Mouse (Mus musculus) lung, embryonic 14.5 days (tissue): Measurements from ENCODE around the gene Btd. TPM values are rescaled to one million over a fixed set of nuclear protein-coding genes. Genes with fewer than 3 reads are reported as not detected.
A peak's percentile ranks its signal among the peaks of the same experiment; 100 is the strongest.
"Not testable (repeated sequence)": the region's sequence is repeated elsewhere in the genome, so short reads cannot be mapped to it uniquely, and the experiment has no call there.

Experiments
- ATAC-seq: fragments of 200-750 bp; cut with Nextera tagmentation; 2 replicates; pipeline ENCODE4 v1.8.0; 2017; ENCODE audit warnings: mild to moderate bottlenecking, moderate TSS enrichment, moderate library complexity; ENCODE audit not compliant: insufficient read depth
- DNase-seq: peaks from one replicate; pipeline ENCODE4 v3.0.0-alpha.2; 2015
- H3K27ac ChIP-seq: fragments of 300-500 bp; sonication (generic); 2 replicates; pipeline ENCODE4 v1.5.1; 2014; ENCODE audit warnings: low read depth, mild to moderate bottlenecking, moderate library complexity
- H3K27me3 ChIP-seq: fragments of 300-500 bp; sonication (generic); 2 replicates; pipeline ENCODE4 v1.6.1; 2014; ENCODE audit warnings: low read length, control low read depth; ENCODE audit not compliant: insufficient read depth
- H3K36me3 ChIP-seq: fragments of 300-500 bp; sonication (generic); 2 replicates; pipeline ENCODE4 v1.6.1; 2014; ENCODE audit warnings: control low read depth; ENCODE audit not compliant: insufficient read depth
- H3K4me1 ChIP-seq: fragments of 300-500 bp; sonication (generic); 2 replicates; pipeline ENCODE4 v1.6.1; 2014; ENCODE audit warnings: antibody characterized with exemption, control low read depth; ENCODE audit not compliant: insufficient read depth
- H3K4me2 ChIP-seq: fragments of 300-500 bp; sonication (generic); 2 replicates; pipeline ENCODE4 v1.6.1; 2014; ENCODE audit warnings: mild to moderate bottlenecking
- H3K4me3 ChIP-seq: fragments of 300-500 bp; sonication (generic); 2 replicates; pipeline ENCODE4 v1.5.1; 2014; ENCODE audit warnings: low read depth, low read length
- H3K9ac ChIP-seq: fragments of 300-500 bp; sonication (generic); 2 replicates; pipeline ENCODE4 v1.6.1; 2014
- H3K9me3 ChIP-seq: fragments of 300-500 bp; sonication (generic); 2 replicates; pipeline ENCODE4 v1.6.1; 2016; ENCODE audit warnings: low read depth, low read length, control low read depth
- CTCF ChIP-seq: IDR thresholded peaks from 2 replicates; pipeline ENCODE4 v1.5.1; 2016; ENCODE audit warnings: antibody characterized with exemption, low read depth
- WGBS: fragments of 180-500 bp; shearing (Covaris S2); extraction: QIAGEN DNeasy Blood & Tissue Kit; methylation state at CpG from one replicate; pipeline ENCODE4 v1.1.7; 2014; 5-methylcytosine and 5-hydroxymethylcytosine counted together
- polyA plus RNA-seq: library from polyadenylated mRNA; unstranded; fragments of >200 nt; fragmentation: Nextera tagmentation; extraction: Ambion mirVana; gene quantifications from 2 replicates; pipeline ENCODE4 v1.2.1, GENCODE M21; 2014

Btd gene
- 23.1 and 28.9 TPM in 2 replicates for polyA plus RNA-seq

DNA sequence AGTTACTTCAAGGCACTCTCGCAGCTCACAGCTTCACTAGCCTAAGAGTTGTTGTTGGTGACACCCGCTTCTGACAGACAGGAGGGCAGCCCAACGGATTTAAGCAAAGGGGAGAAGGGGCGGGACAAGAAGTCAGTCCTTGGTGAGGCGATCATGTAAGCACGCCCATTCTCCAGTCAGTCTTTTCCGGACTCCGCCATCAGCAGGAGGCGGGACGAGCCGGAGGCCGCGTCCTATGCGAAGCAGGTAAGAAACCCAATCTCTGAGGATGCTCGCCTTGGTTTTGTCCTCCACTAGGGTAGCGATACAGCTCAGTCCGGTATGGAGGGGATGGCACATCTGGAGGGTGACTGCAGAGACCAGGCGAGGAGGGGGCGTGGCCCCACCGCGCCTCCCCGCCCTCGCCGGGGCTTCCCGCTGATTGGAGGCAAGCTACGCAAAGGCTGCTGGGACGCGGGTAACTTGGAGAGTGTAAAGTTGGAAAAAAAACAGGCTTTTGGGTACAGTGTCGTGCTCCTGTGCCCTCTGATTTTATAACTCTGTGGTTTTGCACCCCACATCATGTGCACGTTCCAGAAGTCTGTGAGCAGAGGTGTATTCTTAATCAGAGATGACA is at the start of gene Btd, which contains the start of gene Hacl1:
Gene Btd (plus strand): TSS at position 139 of the 616 bp plus-strand sequence.
Gene Hacl1 (minus strand): TSS at position 397 of the 616 bp plus-strand sequence.
- Histone ChIP-seq H3K4me1 (peaks cover 6% of the 10 kb centered on the region), H3K4me3 (peak within 1 kb of the TSS; percentile 60), H3K27me3 (no peaks in the 10 kb centered on the region), H3K36me3 (no peaks in the 10 kb centered on the region), H3K27ac (peak within 1 kb of the TSS; percentile 75), H3K9ac (peak within 1 kb of the TSS; percentile 63), H3K4me2 (peak within 1 kb of the TSS; percentile 82), H3K9me3 (no peaks in the 10 kb centered on the region)
- ATAC-seq (peak; percentile 99), DNase-seq (peak; percentile 93)
- TF ChIP-seq CTCF: peak; percentile 20; the same call in 1 of the 2 replicates
- 0% methylated on average over 30 of the region's 30 CpGs for WGBS

DNA sequence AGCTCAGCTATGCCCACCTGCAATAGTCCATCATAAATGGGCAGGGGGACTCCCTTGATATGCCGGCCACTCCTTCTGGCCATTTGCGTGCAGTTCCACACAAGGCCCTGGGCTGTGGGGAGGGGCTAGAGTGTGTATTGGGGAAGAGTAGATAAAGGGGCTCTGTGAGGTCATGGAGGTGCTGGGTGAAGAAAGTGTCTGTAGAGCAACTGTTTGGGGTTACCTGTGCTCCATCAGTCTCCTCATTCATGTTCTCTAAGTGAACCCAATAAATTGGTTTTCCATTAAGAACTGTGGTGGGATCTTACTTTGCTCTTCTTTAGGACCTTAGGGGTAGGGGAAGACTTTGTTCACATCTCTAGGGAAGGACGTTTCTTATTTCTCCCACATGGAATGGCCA is 49.6 kb upstream of the Btd start, which contains the start of gene Colq:
Gene Colq (minus strand): TSS at position 101 of the 400 bp plus-strand sequence.
- 78% methylated on average over 3 of the region's 3 CpGs for WGBS
- no peaks in the 10 kb centered on the region for H3K27me3 ChIP-seq
- no peak for ATAC-seq

DNA sequence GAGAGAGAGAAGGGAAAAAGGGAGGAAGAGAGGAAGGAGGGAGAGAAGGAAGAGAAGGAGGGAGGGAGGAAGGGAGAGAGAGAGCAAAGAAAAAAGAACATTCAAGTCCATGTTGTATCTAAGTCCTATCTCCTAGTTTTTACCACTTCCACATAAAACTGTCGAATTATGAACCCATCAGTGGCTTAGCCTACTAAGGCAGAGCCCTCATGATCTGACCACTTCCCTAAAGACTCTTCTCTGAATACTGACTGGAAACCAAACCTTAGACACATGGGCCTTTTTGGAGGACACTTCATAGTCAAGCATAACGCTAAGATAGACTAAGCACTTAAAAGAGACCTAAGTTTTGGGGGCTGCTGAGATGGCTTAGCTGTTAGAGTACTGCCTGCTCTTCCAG is 47.8 kb upstream of the Btd start:
- Histone ChIP-seq H3K27ac (no peak overlapping the region), H3K4me3 (no peak overlapping the region), H3K27me3 (no peaks in the 10 kb centered on the region), H3K9ac (no peak overlapping the region), H3K9me3 (no peaks in the 10 kb centered on the region), H3K4me2 (no peak overlapping the region), H3K4me1 (no peaks in the 10 kb centered on the region), H3K36me3 (no peaks in the 10 kb centered on the region)
- DNase-seq (no peak), ATAC-seq (no peak)
- WGBS: 85% methylated on average over 2 of the region's 2 CpGs
- no peak for TF ChIP-seq CTCF

More for the DNA sequence above, 49.6 kb upstream of the Btd start, which contains the start of gene Colq:
- H3K4me1 ChIP-seq: no peaks in the 10 kb centered on the region
- TF ChIP-seq CTCF: no peak
- H3K9me3 ChIP-seq: no peaks in the 10 kb centered on the region
- no peaks in the 10 kb centered on the region for H3K36me3 ChIP-seq
- no peak for DNase-seq
- no peak within 1 kb of the TSS for H3K4me2 ChIP-seq
- H3K9ac ChIP-seq: no peak within 1 kb of the TSS
- no peak within 1 kb of the TSS for H3K4me3 ChIP-seq
- no peak within 1 kb of the TSS for H3K27ac ChIP-seq

DNA sequence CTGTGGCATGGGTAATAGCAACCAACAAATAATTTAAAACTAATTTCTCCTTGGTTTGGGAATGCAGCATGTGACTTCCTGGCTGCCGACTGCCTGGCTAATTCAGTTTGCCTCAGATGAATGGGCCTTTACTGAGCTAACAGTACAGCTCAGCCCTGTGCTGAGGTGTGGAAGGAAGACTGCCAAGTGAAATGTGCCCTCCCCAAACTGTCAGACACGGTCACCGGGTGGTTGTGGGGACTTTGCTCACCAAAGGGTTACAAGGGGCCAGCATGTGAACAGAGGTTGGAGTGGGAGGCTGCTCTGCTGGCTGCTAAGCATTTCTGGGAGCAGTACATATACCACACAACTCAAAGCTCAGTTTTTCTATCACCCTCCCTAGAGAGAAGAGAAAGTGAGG is 46.1 kb upstream of the Btd start:
- no peak for DNase-seq
- no peaks in the 10 kb centered on the region for H3K36me3 ChIP-seq
- H3K4me1 ChIP-seq: no peaks in the 10 kb centered on the region
- no peak for TF ChIP-seq CTCF
- H3K4me3 ChIP-seq: no peak overlapping the region
- ATAC-seq: no peak
- no peak overlapping the region for H3K9ac ChIP-seq
- H3K27me3 ChIP-seq: no peaks in the 10 kb centered on the region
- H3K4me2 ChIP-seq: no peak overlapping the region
- H3K9me3 ChIP-seq: no peaks in the 10 kb centered on the region
- no peak overlapping the region for H3K27ac ChIP-seq
- 57% methylated on average over 3 of the region's 3 CpGs for WGBS

DNA sequence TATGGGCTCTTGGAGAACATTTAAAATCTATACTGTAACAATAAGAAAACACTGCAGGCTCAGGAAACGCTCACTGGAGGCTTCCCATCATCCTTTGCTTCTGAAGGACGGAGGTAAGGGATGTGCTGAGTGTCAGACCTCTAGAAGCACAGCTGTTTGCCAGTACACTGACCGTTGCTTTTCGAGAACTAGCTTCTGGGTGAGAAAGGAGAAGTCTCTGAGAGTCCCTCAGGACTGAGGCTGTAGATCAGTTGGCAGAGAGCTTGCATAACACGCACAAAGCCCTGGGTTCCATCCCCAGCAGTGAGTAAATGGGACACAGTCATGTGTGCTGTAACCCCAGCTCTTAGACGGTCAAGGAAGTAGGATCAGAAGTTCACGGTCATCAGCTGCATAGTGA is 44.4 kb upstream of the Btd start:
- no peak for TF ChIP-seq CTCF
- Histone ChIP-seq H3K27ac (no peak overlapping the region), H3K27me3 (no peaks in the 10 kb centered on the region), H3K9ac (no peak overlapping the region), H3K4me1 (no peaks in the 10 kb centered on the region), H3K4me3 (no peak overlapping the region), H3K9me3 (no peaks in the 10 kb centered on the region), H3K4me2 (no peak overlapping the region), H3K36me3 (no peaks in the 10 kb centered on the region)
- no peak for ATAC-seq
- WGBS: 69% methylated on average over 7 of the region's 7 CpGs
- no peak for DNase-seq

DNA sequence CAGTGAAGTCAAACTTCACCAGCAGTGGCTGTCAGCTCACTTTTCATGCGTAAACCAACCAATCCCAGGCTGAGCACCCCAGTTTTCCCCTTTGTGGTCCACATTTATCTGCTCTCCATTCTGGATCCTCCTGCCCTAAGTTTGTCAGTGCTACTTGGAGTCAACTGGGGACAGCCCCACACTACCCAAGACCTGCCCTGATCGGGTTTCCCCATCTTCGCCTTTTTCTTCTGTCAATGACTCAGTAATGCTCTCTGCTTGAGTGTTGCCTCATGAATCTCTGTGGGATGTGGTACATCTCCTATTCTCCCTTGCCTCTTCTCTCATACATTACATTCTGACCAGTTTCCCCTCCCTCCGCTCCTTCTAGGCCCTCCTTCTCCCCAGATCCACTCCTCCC is 43.4 kb upstream of the Btd start:
- Histone ChIP-seq H3K27me3 (no peaks in the 10 kb centered on the region), H3K4me2 (no peak overlapping the region), H3K27ac (no peak overlapping the region), H3K36me3 (no peaks in the 10 kb centered on the region), H3K4me3 (no peak overlapping the region), H3K9me3 (no peaks in the 10 kb centered on the region), H3K4me1 (no peaks in the 10 kb centered on the region), H3K9ac (no peak overlapping the region)
- no peak for TF ChIP-seq CTCF
- DNase-seq (no peak), ATAC-seq (no peak)
- 91% methylated on average over 4 of the region's 4 CpGs for WGBS

DNA sequence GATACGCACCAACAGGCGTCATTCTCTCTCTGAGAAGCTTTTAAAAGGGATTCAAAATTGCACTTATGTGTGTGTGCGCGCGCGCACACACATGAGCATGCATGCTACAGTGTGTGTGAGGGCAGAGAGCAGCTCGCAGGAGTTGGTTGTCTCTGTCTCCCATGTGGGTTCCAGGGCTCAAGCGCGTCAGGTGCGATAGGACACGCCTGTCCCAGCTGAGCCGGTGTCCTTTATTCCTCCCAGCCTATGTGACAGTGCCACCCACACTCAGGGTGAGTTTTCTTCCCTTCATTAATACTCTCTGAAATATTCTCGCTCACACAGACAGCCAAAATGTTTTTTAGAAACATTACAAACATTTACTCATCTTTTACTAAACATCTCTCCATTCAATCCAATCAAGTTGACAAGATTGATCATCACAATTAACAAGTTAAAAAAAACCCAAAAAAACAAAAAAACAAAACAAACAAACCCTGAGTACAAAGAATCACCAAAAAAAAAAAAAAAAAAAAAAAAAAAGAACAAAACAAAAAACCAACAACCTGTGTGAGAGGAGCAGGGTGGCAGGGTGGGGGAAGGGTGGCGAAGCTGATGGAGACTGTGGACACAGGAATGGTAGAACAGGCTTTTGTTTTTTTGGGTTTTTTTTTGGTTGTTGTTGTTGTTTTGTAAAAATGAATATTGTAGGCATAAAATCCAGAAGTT is 38.8 kb upstream of the Btd start:
- Histone ChIP-seq H3K9ac (no peak overlapping the region), H3K4me3 (no peak overlapping the region), H3K27ac (no peak overlapping the region), H3K9me3 (no peaks in the 10 kb centered on the region), H3K36me3 (no peaks in the 10 kb centered on the region), H3K27me3 (no peaks in the 10 kb centered on the region), H3K4me2 (no peak overlapping the region), H3K4me1 (no peaks in the 10 kb centered on the region)
- no peak for DNase-seq
- 88% methylated on average over 14 of the region's 14 CpGs for WGBS
- no peak for TF ChIP-seq CTCF
- no peak for ATAC-seq

DNA sequence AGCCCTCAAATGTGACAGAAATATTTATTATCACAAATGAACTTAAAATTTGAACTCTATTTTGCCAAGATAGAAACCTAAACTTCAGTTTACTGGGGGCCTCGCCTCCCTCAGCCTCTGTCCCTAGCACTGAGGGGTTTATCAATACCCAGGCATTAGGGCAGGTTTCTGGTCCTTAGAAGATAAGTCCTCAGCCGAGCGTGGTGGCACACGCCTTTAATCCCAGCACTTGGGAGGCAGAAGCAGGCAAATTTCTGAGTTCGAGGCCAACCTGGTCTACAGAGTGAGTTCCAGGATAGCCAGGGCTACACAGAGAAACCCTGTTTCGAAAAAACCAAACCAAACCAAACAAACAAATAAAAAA is 38.2 kb upstream of the Btd start:
- not testable (repeated sequence) for H3K9me3 ChIP-seq, H3K27me3 ChIP-seq, H3K27ac ChIP-seq, ATAC-seq, H3K4me1 ChIP-seq, H3K36me3 ChIP-seq, DNase-seq, H3K4me3 ChIP-seq, H3K4me2 ChIP-seq, H3K9ac ChIP-seq
- 78% methylated on average over 6 of the region's 6 CpGs for WGBS
